Mouse (Mus musculus) kidney, embryonic 16.5 days (tissue): ENCODE data around the gene Trpm1. TPM values are rescaled to one million over a fixed set of nuclear protein-coding genes. Genes with fewer than 3 reads are reported as not detected.
"Not testable (repeated sequence)": the region's sequence is repeated elsewhere in the genome, so short reads cannot be mapped to it uniquely, and the experiment has no call there.

Experiments used
- ATAC-seq: fragments of 200-750 bp; cut with Nextera tagmentation; 2 replicates; pipeline ENCODE4 v1.8.0; 2017; ENCODE audit warnings: moderate TSS enrichment; ENCODE audit not compliant: low FRiP score, low TSS enrichment
- H3K27ac ChIP-seq: fragments of 300-500 bp; sonication (generic); 2 replicates; pipeline ENCODE4 v1.5.1; 2014; ENCODE audit warnings: low read length
- H3K27me3 ChIP-seq: fragments of 300-500 bp; sonication (generic); 2 replicates; pipeline ENCODE4 v1.6.1; 2014; ENCODE audit warnings: low read length, control low read depth, mixed read lengths; ENCODE audit not compliant: insufficient read depth
- H3K36me3 ChIP-seq: fragments of 300-500 bp; sonication (generic); 2 replicates; pipeline ENCODE4 v1.6.1; 2014; ENCODE audit warnings: low read length, control low read depth, mixed read lengths; ENCODE audit not compliant: insufficient read depth
- H3K4me1 ChIP-seq: fragments of 300-500 bp; sonication (generic); 2 replicates; pipeline ENCODE4 v1.6.1; 2014; ENCODE audit warnings: low read length, control low read depth, mixed read lengths; ENCODE audit not compliant: insufficient read depth
- H3K4me2 ChIP-seq: fragments of 300-500 bp; sonication (generic); replicated peaks from 2 replicates; pipeline ENCODE4 v1.6.1; 2014; ENCODE audit warnings: low read depth, low read length
- H3K4me3 ChIP-seq: fragments of 300-500 bp; sonication (generic); 2 replicates; pipeline ENCODE4 v1.5.1; 2014; ENCODE audit warnings: mild to moderate bottlenecking, low read length
- H3K9ac ChIP-seq: fragments of 300-500 bp; sonication (generic); replicated peaks from 2 replicates; pipeline ENCODE4 v1.6.1; 2014; ENCODE audit warnings: low read length
- H3K9me3 ChIP-seq: fragments of 300-500 bp; sonication (generic); 2 replicates; pipeline ENCODE4 v1.6.1; 2016; ENCODE audit warnings: low read length, control low read depth
- WGBS: fragments of 180-500 bp; shearing (Covaris S2); extraction: QIAGEN DNeasy Blood & Tissue Kit; methylation state at CpG from one replicate; pipeline ENCODE4 v1.1.7; 2014; 5-methylcytosine and 5-hydroxymethylcytosine counted together
- polyA plus RNA-seq: library from polyadenylated mRNA; unstranded; fragments of >200 nt; fragmentation: Nextera tagmentation; extraction: Ambion mirVana; gene quantifications from 2 replicates; pipeline ENCODE4 v1.2.1, GENCODE M21; 2015

Gene Trpm1
- polyA plus RNA-seq, result 0.05 TPM in 1 of 2 replicates, not detected in the other

- Histone ChIP-seq H3K27ac (no peak within 1 kb of the TSS), H3K4me3 (no peak within 1 kb of the TSS), H3K9me3 (no peaks in the 10 kb centered on the region), H3K9ac (no peak within 1 kb of the TSS), H3K36me3 (no peaks in the 10 kb centered on the region), H3K4me1 (no peaks in the 10 kb centered on the region), H3K27me3 (no peaks in the 10 kb centered on the region), H3K4me2 (no peak within 1 kb of the TSS)
- 94% methylated on average over 2 of the region's 2 CpGs for WGBS
- ATAC-seq, result no peak
These were observed at the start of gene Trpm1 for GRCm38 (mm10) chr7:64153535-64153934. Gene Trpm1, plus strand, starts transcription at chr7:64153835.

- no peak overlapping the region for H3K4me2 ChIP-seq
- H3K9me3 ChIP-seq, result no peaks in the 10 kb centered on the region
- no peaks in the 10 kb centered on the region for H3K36me3 ChIP-seq
- no peak overlapping the region for H3K27ac ChIP-seq
- H3K27me3 ChIP-seq, result no peaks in the 10 kb centered on the region
- no peak for ATAC-seq
- H3K4me3 ChIP-seq, result no peak overlapping the region
- H3K4me1 ChIP-seq, result no peaks in the 10 kb centered on the region
- WGBS, result 87% methylated on average over 9 of the region's 9 CpGs
- no peak overlapping the region for H3K9ac ChIP-seq
These were observed 31.4 kb upstream of the Trpm1 start for GRCm38 (mm10) chr7:64122131-64122715.

- Histone ChIP-seq H3K4me2 (no peak overlapping the region), H3K9me3 (no peaks in the 10 kb centered on the region), H3K9ac (no peak overlapping the region), H3K36me3 (no peaks in the 10 kb centered on the region), H3K27ac (no peak overlapping the region), H3K4me1 (no peaks in the 10 kb centered on the region), H3K27me3 (no peaks in the 10 kb centered on the region), H3K4me3 (no peak overlapping the region)
- no peak for ATAC-seq
- 87% methylated on average over 4 of the region's 4 CpGs for WGBS
These were observed 29.9 kb upstream of the Trpm1 start for GRCm38 (mm10) chr7:64123721-64124120.

DNA sequence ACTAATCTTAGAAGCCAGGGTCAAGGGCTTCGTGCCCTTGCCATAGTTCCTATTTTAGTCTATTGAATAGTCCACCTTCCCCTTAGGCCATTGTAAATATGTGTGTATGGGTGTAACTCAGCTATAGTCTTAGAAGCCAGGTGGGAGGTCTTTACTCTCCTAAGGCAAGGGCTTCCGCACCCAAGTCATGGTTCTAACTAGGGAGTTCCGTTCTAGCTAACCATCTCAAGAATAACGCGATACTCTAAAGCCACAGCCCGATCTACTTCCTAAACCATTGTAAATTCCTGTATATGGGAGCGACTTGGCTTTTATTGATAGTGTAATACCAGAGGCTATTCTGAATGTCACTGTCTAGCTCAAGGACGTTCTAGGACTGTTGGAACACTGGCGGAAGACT is 27.6 kb upstream of the Trpm1 start:
- 93% methylated on average over 8 of the region's 9 CpGs for WGBS
- not testable (repeated sequence) for H3K9me3 ChIP-seq, H3K36me3 ChIP-seq, H3K9ac ChIP-seq, H3K27ac ChIP-seq, H3K4me3 ChIP-seq, H3K4me1 ChIP-seq, H3K4me2 ChIP-seq, ATAC-seq, H3K27me3 ChIP-seq

DNA sequence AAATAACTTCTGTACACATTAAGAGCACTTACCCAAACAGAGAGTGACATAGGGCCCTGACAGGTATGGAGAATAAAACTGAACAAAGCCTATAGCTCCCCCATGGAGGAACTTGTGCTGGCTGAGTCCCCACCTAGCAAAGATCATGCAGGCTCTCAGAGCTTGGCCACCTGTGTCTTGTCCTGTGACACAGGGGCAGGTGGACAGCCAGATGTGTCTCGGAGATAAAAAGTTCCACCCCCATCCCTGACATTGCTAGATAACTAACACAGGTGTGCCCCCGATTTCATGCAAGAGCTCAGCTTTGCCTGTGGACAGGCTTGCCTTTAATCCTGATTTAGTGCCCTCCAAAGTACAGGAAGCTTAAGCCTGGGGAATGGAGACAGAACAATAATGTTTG is 13.8 kb upstream of the Trpm1 start:
- H3K36me3 ChIP-seq, result no peaks in the 10 kb centered on the region
- no peak overlapping the region for H3K4me3 ChIP-seq
- H3K9ac ChIP-seq, result no peak overlapping the region
- H3K4me1 ChIP-seq, result no peaks in the 10 kb centered on the region
- H3K27ac ChIP-seq, result no peak overlapping the region
- ATAC-seq, result no peak
- WGBS, result 56% methylated on average over 2 of the region's 2 CpGs
- H3K27me3 ChIP-seq, result no peaks in the 10 kb centered on the region
- no peaks in the 10 kb centered on the region for H3K9me3 ChIP-seq
- H3K4me2 ChIP-seq, result no peak overlapping the region

DNA sequence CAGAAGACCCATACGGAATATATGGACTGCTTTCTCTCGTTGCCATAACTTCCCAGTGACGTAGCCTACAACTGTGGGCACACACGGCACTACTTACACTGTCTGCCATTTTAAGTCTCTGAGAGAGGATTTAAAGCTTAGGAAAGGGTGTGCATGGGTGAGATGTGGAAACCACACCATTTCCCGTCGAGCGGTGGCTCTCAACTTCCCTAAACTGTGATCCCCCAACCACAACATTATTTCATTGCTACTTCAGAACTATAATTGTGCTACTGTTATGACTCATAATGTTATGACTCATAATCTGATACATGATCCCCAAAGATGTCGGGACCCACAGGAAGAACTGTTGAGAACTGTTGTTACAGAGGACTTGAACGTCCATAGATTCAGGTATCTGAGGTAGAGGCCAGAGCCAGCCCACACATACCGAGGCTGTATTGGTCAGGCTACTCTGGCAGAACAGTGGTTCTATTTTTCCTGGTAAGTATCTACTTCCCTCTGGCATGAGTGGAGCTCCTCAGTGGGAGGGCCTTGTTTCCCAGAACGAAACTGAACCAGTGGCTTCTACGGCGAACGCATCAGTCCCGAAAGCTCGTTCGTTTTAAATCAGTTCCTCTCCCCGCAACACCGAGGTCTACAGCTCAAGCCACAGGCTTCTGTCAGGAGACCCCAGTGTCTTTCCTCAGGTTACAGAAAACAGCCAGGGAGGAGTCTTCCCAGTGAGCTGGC is 12.2 kb upstream of the Trpm1 start:
- 84% methylated on average over 19 of the region's 19 CpGs for WGBS
- H3K27me3 ChIP-seq, result no peaks in the 10 kb centered on the region

GRCm38 (mm10) chr7:64149337-64149736 is 4.3 kb upstream of the Trpm1 start:
- 69% methylated on average over 2 of the region's 2 CpGs for WGBS
- no peaks in the 10 kb centered on the region for H3K36me3 ChIP-seq
- H3K27me3 ChIP-seq, result no peaks in the 10 kb centered on the region
- no peak overlapping the region for H3K4me3 ChIP-seq
- H3K9me3 ChIP-seq, result no peaks in the 10 kb centered on the region
- no peak overlapping the region for H3K4me2 ChIP-seq
- no peak overlapping the region for H3K9ac ChIP-seq
- H3K27ac ChIP-seq, result no peak overlapping the region
- H3K4me1 ChIP-seq, result no peaks in the 10 kb centered on the region
- no peak for ATAC-seq

More for the DNA sequence above, 12.2 kb upstream of the Trpm1 start:
- ATAC-seq, result no peak
- Histone ChIP-seq H3K4me2 (no peak overlapping the region), H3K9me3 (no peaks in the 10 kb centered on the region), H3K27ac (no peak overlapping the region), H3K9ac (no peak overlapping the region), H3K4me3 (no peak overlapping the region), H3K4me1 (no peaks in the 10 kb centered on the region), H3K36me3 (no peaks in the 10 kb centered on the region)

DNA sequence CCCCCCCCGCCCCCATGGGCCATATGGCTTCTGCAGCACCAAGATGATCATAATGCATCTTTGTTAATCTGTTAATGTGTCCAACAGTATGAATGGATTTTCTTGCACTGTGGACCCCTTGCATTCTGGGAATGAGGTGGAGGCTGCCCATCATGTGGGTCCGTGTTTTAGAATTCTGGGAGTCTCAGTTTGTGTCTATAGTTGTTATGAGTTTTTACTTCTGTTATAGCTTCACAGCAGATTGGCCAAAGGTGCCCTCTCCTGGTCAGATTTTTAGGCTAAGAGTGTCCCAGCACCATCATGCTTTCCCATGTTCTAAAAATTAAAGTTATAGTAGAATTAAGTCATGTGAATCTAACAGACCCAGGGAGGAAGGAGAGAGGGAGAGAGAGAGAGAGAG is 3.9 kb upstream of the Trpm1 start:
- Histone ChIP-seq H3K36me3 (no peaks in the 10 kb centered on the region), H3K4me2 (no peak overlapping the region), H3K27me3 (no peaks in the 10 kb centered on the region), H3K4me1 (no peaks in the 10 kb centered on the region), H3K9me3 (no peaks in the 10 kb centered on the region), H3K9ac (no peak overlapping the region), H3K4me3 (no peak overlapping the region), H3K27ac (no peak overlapping the region)
- no peak for ATAC-seq
- WGBS, result 43% methylated on average over 2 of the region's 2 CpGs

- H3K27me3 ChIP-seq, result no peaks in the 10 kb centered on the region
- 66% methylated on average over 6 of the region's 6 CpGs for WGBS
- H3K36me3 ChIP-seq, result no peaks in the 10 kb centered on the region
- no peaks in the 10 kb centered on the region for H3K9me3 ChIP-seq
- H3K4me3 ChIP-seq, result no peak overlapping the region
- no peak overlapping the region for H3K9ac ChIP-seq
- H3K4me2 ChIP-seq, result no peak overlapping the region
- no peak for ATAC-seq
- H3K4me1 ChIP-seq, result no peaks in the 10 kb centered on the region
- no peak overlapping the region for H3K27ac ChIP-seq
These were observed 3.1 kb upstream of the Trpm1 start for GRCm38 (mm10) chr7:64150436-64151080.

GRCm38 (mm10) chr7:64155226-64155625 is 1.6 kb downstream of the Trpm1 start:
- H3K9ac ChIP-seq, result 0 out of 2 replicates have a peak overlapping the region, but pooled peaks have one; percentile 24
- H3K9me3 ChIP-seq, result no peaks in the 10 kb centered on the region
- H3K27ac ChIP-seq, result no peak overlapping the region
- H3K27me3 ChIP-seq, result no peaks in the 10 kb centered on the region
- H3K4me1 ChIP-seq, result no peaks in the 10 kb centered on the region
- WGBS, result 65% methylated on average over 4 of the region's 4 CpGs
- H3K4me3 ChIP-seq, result no peak overlapping the region; the same call in 1 of the 2 replicates
- H3K36me3 ChIP-seq, result no peaks in the 10 kb centered on the region
- ATAC-seq, result no peak
- peak overlapping the region; percentile 36 for H3K4me2 ChIP-seq
